Mouse (Mus musculus) fat pad, adult 2 months (tissue): ENCODE results near the gene Gja5.
"Not testable (repeated sequence)": the region's sequence is repeated elsewhere in the genome, so short reads cannot be mapped to it uniquely, and the experiment has no call there.

ENCODE experiments used
- DNase-seq: peaks from one replicate; pipeline ENCODE4 v3.0.0-alpha.2; 2011; ENCODE audit warnings: low read depth, low spot score; ENCODE audit errors: extremely low read depth

Gja5 gene

DNA sequence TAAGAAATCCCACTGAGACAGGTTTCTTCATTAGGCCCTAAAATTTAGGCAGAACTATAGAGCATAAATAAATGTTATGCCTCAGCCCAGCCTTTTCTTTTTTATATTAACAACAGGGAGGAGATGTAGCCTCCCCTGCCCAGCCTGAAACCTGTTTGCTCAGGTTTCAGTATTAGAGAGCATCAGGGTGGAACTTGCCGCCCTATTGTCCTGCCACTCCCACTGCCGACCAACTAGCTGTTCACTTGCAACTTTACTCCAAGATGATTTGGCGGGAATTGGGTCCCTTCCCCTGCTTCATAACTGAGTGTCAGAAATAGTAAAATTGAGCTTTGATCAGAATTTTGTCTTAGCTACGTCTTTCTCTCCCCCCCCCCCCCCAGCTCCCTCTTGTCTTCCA is 192.2 kb downstream of the Gja5 start:
- DNase-seq, result not testable (repeated sequence)

DNA sequence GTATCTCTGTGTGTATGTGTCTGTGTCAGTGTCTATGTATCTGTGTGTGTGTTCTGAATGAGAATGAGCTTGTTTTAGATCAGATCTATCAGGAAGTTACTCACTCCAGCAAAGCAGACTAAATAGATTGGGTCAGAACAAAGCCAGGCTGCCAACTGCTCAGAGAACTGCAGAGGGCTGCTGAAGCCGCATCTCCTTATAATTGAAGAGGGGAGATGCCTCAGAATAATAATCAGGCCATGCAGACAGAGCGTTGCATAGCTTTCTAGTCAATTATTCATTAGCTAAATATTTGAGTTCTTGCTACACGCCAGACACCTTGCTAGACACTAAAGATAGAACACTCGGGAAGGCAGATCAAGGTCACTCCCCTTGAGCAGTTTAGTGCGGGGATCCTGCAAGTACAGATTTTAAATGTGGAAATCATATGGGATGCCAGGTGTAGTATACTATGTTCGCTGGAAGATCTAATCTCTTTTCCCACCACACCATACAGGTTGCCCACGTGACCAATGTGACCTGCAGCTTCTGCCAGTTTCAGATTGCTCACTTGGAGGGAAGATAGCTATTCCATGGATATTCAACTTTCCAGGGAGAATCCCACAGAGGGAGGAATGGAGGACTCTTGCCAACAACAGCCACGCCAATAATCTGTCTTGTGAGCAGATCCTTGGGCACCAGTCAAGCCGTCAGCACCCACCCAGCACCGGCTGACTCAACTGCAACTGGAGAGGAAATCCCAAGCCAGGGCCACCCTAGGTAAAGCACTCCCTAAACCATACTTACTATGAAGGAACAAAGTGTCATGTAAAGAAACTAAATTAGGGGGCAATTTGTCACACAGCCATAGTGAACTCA is 196.5 kb downstream of the Gja5 start:
- DNase-seq, result no peak

GRCm38 (mm10) chr3:97103946-97104345 is 199.5 kb downstream of the Gja5 start:
- not testable (repeated sequence) for DNase-seq

DNA sequence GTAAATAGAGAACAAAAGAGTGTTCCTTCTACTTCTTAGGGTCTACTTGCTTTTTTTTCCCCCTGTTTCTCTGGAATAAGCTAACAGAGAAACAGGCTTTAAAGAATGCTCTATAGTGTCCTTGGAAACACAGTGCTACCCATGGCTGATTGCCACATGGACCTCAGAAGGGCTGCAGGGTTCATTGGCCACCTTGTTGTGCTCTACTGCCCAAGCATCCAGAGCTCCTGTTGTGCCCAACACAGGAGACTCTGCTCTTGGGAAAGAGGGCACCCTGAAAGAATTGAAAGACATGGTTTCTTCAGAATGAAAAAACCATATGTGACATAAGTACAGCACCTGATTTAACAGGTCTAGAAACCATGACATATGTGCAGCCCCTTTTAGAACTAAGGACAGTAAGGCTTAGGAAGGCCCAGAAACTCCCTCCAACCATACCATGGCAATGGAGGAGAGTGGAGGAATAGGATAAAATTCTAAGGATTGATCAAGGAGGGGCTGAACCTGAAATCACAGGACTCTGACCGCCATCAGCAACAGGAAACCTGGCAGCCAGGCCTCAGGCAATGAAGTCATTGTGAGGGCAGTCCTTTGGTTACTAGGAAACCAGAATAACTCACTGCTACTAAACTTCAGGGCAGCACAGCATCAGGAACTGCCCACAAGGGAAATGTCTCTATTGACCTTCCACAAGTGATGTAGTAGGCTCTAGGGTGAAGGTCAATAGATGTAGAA is 200.4 kb downstream of the Gja5 start:
- no peak for DNase-seq

DNA sequence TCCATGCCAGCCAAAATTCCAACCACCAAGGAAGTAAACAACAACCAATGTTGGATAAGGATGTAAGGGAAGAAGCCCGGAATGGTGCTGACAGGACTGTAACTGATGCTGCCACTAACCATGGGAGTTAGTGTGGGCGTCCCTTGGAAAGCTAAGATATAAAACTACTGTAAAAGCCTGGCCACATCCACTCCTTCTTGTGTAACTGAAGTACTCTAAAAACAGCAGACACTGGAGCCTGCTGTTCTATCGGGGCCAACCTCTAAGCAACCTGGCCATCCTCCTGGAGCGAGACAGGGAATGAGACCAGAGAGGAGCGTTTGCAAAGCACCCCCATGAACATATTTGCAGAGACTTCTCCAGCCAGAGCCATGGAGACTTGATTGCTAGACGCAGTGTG is 213.0 kb downstream of the Gja5 start:
- DNase-seq, result no peak

DNA sequence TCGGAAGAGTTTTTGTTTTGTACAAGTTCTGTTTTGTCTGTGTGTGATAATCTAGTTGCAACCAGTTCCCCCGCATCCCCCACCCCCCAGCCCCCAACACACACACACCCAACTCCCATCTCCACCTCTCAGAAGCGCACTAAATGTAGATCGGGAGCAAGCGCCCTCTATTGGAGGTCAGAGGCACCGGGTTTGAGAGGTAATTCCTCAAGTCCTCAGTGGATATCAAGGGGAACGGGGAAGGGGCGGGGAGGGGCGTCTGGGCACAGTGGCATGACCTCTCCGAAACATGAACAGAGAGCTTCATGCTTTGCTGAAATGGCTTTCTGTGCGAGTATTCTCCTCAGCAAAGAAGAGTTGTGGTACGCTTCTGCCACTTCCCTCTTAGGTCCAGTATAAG is 213.8 kb downstream of the Gja5 start:
- no peak for DNase-seq

- DNase-seq, result no peak
Measured at GRCm38 (mm10) chr3:97124193-97124592, 219.7 kb downstream of the Gja5 start.
